Mouse (Mus musculus): Measurements from ENCODE around the gene Rtbdn. TPM values are rescaled to one million over a fixed set of nuclear protein-coding genes. Genes with fewer than 3 reads are reported as not detected.

The Rtbdn gene
- polyA plus RNA-seq, 1 experiment from 2014 or later: 0.28 TPM

GRCm38 (mm10) chr8:84933767-84934559 is 12.8 kb upstream of the Rtbdn start:
- no peak overlapping the region for H3K27ac ChIP-seq (ENCODE audit: low read length)
- no peak for ATAC-seq (ENCODE audit: insufficient read depth, low FRiP score)
- H3K9me3 ChIP-seq (replicated peaks; ENCODE audit: control insufficient read depth, low read length): no peaks in the 10 kb centered on the region
- H3K9ac ChIP-seq (ENCODE audit: low read length): no peak overlapping the region
- H3K4me1 ChIP-seq (ENCODE audit: control insufficient read depth, insufficient read depth, low read length): peaks cover 4% of the 10 kb centered on the region; the same call in 1 of the 2 replicates
- no peaks in the 10 kb centered on the region for H3K36me3 ChIP-seq (ENCODE audit: control insufficient read depth, insufficient read depth, low read length)
- no peak overlapping the region for H3K4me3 ChIP-seq (replicated peaks; ENCODE audit: low read length)
- no peak overlapping the region for H3K4me2 ChIP-seq (ENCODE audit: low read depth, low read length)
- peaks cover 62% of the 10 kb centered on the region for H3K27me3 ChIP-seq (ENCODE audit: control insufficient read depth, insufficient read depth, low read length)
- WGBS: 83% methylated on average over 16 of the region's 16 CpGs

DNA sequence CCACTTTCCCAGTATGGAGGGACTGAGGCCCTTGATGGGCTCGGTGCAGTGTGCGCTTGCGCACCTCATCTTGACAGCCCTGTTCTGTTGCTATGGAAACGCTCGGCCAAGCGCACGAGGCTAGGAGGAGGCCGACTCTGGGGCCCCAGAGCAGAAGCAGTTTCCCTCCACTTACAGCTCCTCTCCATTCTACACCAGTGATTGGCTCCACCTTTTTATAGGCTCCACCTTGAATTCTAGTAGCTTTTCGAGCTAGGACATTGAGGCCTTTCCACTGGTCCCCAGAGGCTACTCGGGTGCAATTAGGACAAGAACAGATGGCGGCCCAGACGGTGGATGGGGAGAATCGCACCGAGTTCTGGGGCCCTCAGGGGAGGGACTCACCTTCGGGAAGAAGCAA is 11.9 kb upstream of the Rtbdn start:
- no peak for ATAC-seq (ENCODE audit: insufficient read depth, low FRiP score)

DNA sequence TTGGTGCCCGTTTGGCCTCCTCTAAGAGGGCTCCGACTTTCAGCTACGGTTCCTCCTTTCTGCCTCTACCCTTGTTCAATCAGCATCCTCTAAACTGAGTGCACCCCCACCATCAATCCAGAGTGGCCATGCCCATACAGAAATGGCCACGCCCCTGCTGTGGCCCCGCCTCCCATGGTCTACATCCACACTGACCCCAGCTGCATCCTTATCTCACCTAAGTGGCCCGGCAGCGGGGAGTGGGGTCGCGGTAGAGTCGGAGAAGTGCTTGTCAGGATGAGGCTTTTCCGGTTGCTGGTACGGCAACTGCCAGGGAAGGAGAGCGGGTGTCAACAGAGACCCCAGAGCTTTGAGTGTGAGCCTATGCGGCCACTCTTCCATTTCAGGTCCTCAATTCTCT is 11.3 kb upstream of the Rtbdn start:
- H3K4me2 ChIP-seq (ENCODE audit: low read depth, low read length): no peak overlapping the region
- H3K27me3 ChIP-seq (ENCODE audit: control insufficient read depth, insufficient read depth, low read length): peaks cover 48% of the 10 kb centered on the region

More for the DNA sequence above, 11.9 kb upstream of the Rtbdn start:
- no peak overlapping the region for H3K4me2 ChIP-seq (ENCODE audit: low read depth, low read length)
- under 1% methylated on average over 15 of the region's 15 CpGs for WGBS
- H3K36me3 ChIP-seq (ENCODE audit: control insufficient read depth, insufficient read depth, low read length): no peaks in the 10 kb centered on the region
- no peak overlapping the region for H3K27ac ChIP-seq (ENCODE audit: low read length)
- peaks cover 4% of the 10 kb centered on the region; the same call in 1 of the 2 replicates for H3K4me1 ChIP-seq (ENCODE audit: control insufficient read depth, insufficient read depth, low read length)
- H3K4me3 ChIP-seq (replicated peaks; ENCODE audit: low read length): no peak overlapping the region
- no peaks in the 10 kb centered on the region for H3K9me3 ChIP-seq (replicated peaks; ENCODE audit: control insufficient read depth, low read length)
- H3K27me3 ChIP-seq (ENCODE audit: control insufficient read depth, insufficient read depth, low read length): peaks cover 53% of the 10 kb centered on the region
- H3K9ac ChIP-seq (ENCODE audit: low read length): no peak overlapping the region

GRCm38 (mm10) chr8:84936041-84936961 is 10.5 kb upstream of the Rtbdn start:
- no peaks in the 10 kb centered on the region for H3K36me3 ChIP-seq (ENCODE audit: control insufficient read depth, insufficient read depth, low read length)
- no peaks in the 10 kb centered on the region for H3K9me3 ChIP-seq (replicated peaks; ENCODE audit: control insufficient read depth, low read length)
- H3K9ac ChIP-seq (ENCODE audit: low read length): no peak overlapping the region
- H3K4me1 ChIP-seq (ENCODE audit: control insufficient read depth, insufficient read depth, low read length): peaks cover 4% of the 10 kb centered on the region; the same call in 1 of the 2 replicates
- ATAC-seq (ENCODE audit: insufficient read depth, low FRiP score): peak; percentile 34
- H3K27ac ChIP-seq (ENCODE audit: low read length): no peak overlapping the region
- H3K4me3 ChIP-seq (replicated peaks; ENCODE audit: low read length): peak overlapping the region; percentile 44
- H3K4me2 ChIP-seq (ENCODE audit: low read depth, low read length): peak overlapping the region; percentile 65
- H3K27me3 ChIP-seq (ENCODE audit: control insufficient read depth, insufficient read depth, low read length): peaks cover 45% of the 10 kb centered on the region
- WGBS: 22% methylated on average over 23 of the region's 23 CpGs

More for the DNA sequence above, 11.3 kb upstream of the Rtbdn start:
- H3K27ac ChIP-seq (ENCODE audit: low read length): no peak overlapping the region
- no peak for ATAC-seq (ENCODE audit: insufficient read depth, low FRiP score)
- H3K9me3 ChIP-seq (replicated peaks; ENCODE audit: control insufficient read depth, low read length): no peaks in the 10 kb centered on the region
- WGBS: 2% methylated on average over 14 of the region's 14 CpGs
- no peak overlapping the region for H3K9ac ChIP-seq (ENCODE audit: low read length)
- no peaks in the 10 kb centered on the region for H3K36me3 ChIP-seq (ENCODE audit: control insufficient read depth, insufficient read depth, low read length)
- no peak overlapping the region for H3K4me3 ChIP-seq (replicated peaks; ENCODE audit: low read length)
- peaks cover 4% of the 10 kb centered on the region; the same call in 1 of the 2 replicates for H3K4me1 ChIP-seq (ENCODE audit: control insufficient read depth, insufficient read depth, low read length)

DNA sequence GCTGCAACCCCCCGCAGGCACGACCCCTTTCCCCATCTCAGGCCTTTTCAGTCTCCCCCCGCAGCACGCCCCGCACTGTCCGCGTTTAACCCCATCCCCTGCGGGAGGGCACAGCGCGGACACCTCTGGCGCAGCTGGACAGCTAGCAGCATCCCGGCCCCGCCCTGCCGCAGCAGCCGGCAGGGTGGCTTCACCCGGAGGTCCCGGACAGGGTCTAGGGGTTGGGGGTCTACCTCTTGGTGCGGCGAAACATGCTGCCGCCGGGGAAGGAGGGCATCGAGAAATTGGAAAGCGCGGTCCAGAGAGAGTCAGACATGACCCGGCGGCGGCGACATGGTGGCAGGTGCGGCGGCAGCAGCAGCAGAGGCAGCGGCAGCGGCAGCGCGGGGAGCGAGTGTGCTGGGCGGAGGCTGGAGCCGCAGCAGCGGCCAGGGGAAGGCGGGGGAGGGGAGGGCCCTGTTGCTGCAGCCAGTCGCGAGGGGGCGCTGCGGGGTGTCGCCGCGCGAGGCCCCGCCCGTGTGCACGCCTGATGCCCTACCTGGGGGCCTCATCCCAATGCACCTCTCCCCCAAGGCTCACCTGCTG is 9.7 kb upstream of the Rtbdn start, which contains the start of gene Mast1:
Mast1 (minus strand) TSS at position 398 of the 585 bp plus-strand sequence.
- Histone ChIP-seq H3K27ac (ENCODE audit: low read length) (no peak within 1 kb of the TSS), H3K4me1 (ENCODE audit: control insufficient read depth, insufficient read depth, low read length) (peaks cover 4% of the 10 kb centered on the region; the same call in 1 of the 2 replicates), H3K9ac (ENCODE audit: low read length) (no peak within 1 kb of the TSS), H3K9me3 (replicated peaks; ENCODE audit: control insufficient read depth, low read length) (no peaks in the 10 kb centered on the region), H3K4me2 (ENCODE audit: low read depth, low read length) (peak within 1 kb of the TSS; percentile 65), H3K27me3 (ENCODE audit: control insufficient read depth, insufficient read depth, low read length) (peaks cover 45% of the 10 kb centered on the region), H3K4me3 (replicated peaks; ENCODE audit: low read length) (peak within 1 kb of the TSS; percentile 44), H3K36me3 (ENCODE audit: control insufficient read depth, insufficient read depth, low read length) (no peaks in the 10 kb centered on the region)
- ATAC-seq (ENCODE audit: insufficient read depth, low FRiP score): peak; percentile 68
- WGBS: under 1% methylated on average over 50 of the region's 50 CpGs

GRCm38 (mm10) chr8:84937620-84938485 is 8.9 kb upstream of the Rtbdn start:
- Histone ChIP-seq H3K36me3 (ENCODE audit: control insufficient read depth, insufficient read depth, low read length) (no peaks in the 10 kb centered on the region), H3K9ac (ENCODE audit: low read length) (no peak overlapping the region), H3K4me1 (ENCODE audit: control insufficient read depth, insufficient read depth, low read length) (peaks cover 4% of the 10 kb centered on the region; the same call in 1 of the 2 replicates), H3K4me2 (ENCODE audit: low read depth, low read length) (0 out of 2 replicates have a peak overlapping the region, but pooled peaks have one; percentile 65), H3K9me3 (replicated peaks; ENCODE audit: control insufficient read depth, low read length) (no peaks in the 10 kb centered on the region), H3K4me3 (replicated peaks; ENCODE audit: low read length) (no peak overlapping the region), H3K27me3 (ENCODE audit: control insufficient read depth, insufficient read depth, low read length) (peaks cover 45% of the 10 kb centered on the region), H3K27ac (ENCODE audit: low read length) (no peak overlapping the region)
- 58% methylated on average over 13 of the region's 13 CpGs for WGBS
- ATAC-seq (ENCODE audit: insufficient read depth, low FRiP score): no peak

DNA sequence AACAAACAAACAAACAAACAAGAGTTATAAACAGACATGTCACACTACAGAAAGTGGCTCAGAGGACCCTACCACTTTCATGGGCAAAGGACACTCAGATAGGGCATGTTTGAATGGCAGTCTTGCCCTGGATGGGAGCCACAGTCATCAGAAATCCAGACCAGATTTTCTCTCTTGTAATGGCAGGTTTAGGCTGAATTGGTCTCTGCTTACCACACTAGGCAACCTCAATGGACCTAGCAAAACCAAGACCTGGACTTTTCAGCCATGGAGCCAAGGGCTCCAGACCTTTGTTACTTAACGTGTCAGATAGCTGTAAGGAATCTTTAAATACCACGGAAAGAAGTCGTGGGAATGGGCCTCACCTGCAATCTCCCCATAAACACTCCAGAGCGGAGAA is 3.1 kb upstream of the Rtbdn start:
- no peak for ATAC-seq (ENCODE audit: insufficient read depth, low FRiP score)
- H3K27ac ChIP-seq (ENCODE audit: low read length): no peak overlapping the region
- peaks cover 51% of the 10 kb centered on the region for H3K27me3 ChIP-seq (ENCODE audit: control insufficient read depth, insufficient read depth, low read length)
- H3K36me3 ChIP-seq (ENCODE audit: control insufficient read depth, insufficient read depth, low read length): no peaks in the 10 kb centered on the region
- H3K9ac ChIP-seq (ENCODE audit: low read length): no peak overlapping the region
- H3K9me3 ChIP-seq (replicated peaks; ENCODE audit: control insufficient read depth, low read length): no peaks in the 10 kb centered on the region
- H3K4me2 ChIP-seq (ENCODE audit: low read depth, low read length): no peak overlapping the region
- H3K4me3 ChIP-seq (replicated peaks; ENCODE audit: low read length): no peak overlapping the region
- H3K4me1 ChIP-seq (ENCODE audit: control insufficient read depth, insufficient read depth, low read length): peaks cover 8% of the 10 kb centered on the region
- WGBS: 22% methylated on average over 4 of the region's 4 CpGs

- Histone ChIP-seq H3K9ac (ENCODE audit: low read length) (no peak overlapping the region), H3K4me3 (replicated peaks; ENCODE audit: low read length) (no peak overlapping the region), H3K9me3 (replicated peaks; ENCODE audit: control insufficient read depth, low read length) (no peaks in the 10 kb centered on the region), H3K27ac (ENCODE audit: low read length) (no peak overlapping the region), H3K4me2 (ENCODE audit: low read depth, low read length) (peak overlapping the region; percentile 20; the same call in 1 of the 2 replicates), H3K27me3 (ENCODE audit: control insufficient read depth, insufficient read depth, low read length) (peaks cover 51% of the 10 kb centered on the region), H3K36me3 (ENCODE audit: control insufficient read depth, insufficient read depth, low read length) (no peaks in the 10 kb centered on the region), H3K4me1 (ENCODE audit: control insufficient read depth, insufficient read depth, low read length) (peaks cover 8% of the 10 kb centered on the region)
- ATAC-seq (ENCODE audit: insufficient read depth, low FRiP score): peak; percentile 53; the same call in 1 of the 2 replicates
- 3% methylated on average over 26 of the region's 26 CpGs for WGBS
These were observed 2.2 kb upstream of the Rtbdn start for GRCm38 (mm10) chr8:84944478-84945160.

Measured in stomach, embryonic 16.5 days (tissue).